Mouse (Mus musculus) left cerebral cortex, postnatal 14 days (tissue): ENCODE measurements around the gene Irgq. TPM values are rescaled to one million over a fixed set of nuclear protein-coding genes. Genes with fewer than 3 reads are reported as not detected.
"Not testable (repeated sequence)": the region's sequence is repeated elsewhere in the genome, so short reads cannot be mapped to it uniquely, and the experiment has no call there.

Experiments used
- DNase-seq, 2 experiments: peaks; one replicate each; pipeline ENCODE4 v3.0.0; 2021 to 2022; ENCODE audit warnings: low spot score in 2 of 2, mixed read lengths in 1 of 2
- intact Hi-C: fragments of 180-260 bp; cut with DNase I; formaldehyde crosslinking; loops from one replicate; pipeline ENCODE4 v1.15.1; 2025
- total RNA-seq, 2 experiments: library from RNA; stranded (reverse); gene quantifications; 2 replicates each; pipeline ENCODE4 v1.2.3; 2021

Irgq gene
- total RNA-seq, 2 experiments from 2014 or later, result 97.0 to 97.6 TPM

- intact Hi-C loops, result no loop called here
- DNase-seq, result peak; percentile 82 to 88
These were observed 23.4 kb upstream of the Irgq start, which contains the start of gene Zfp428 for GRCm38 (mm10) chr7:24506838-24507725. Gene Zfp428 (plus strand): TSS chr7:24507006.

- intact Hi-C loops, result no loop called here
- no peak for DNase-seq
These were observed 22.8 kb upstream of the Irgq start for GRCm38 (mm10) chr7:24507726-24508114.

GRCm38 (mm10) chr7:24512355-24512754, 18.1 kb upstream of the Irgq start, which contains the start of gene AC161166.1:
Gene AC161166.1 (minus strand): TSS chr7:24512455.
- intact Hi-C loops, result no loop called here
- no peak for DNase-seq

- intact Hi-C loops, result not testable (repeated sequence)
- peak; percentile 61 to 89 for DNase-seq
These were observed 14.2 kb upstream of the Irgq start for GRCm38 (mm10) chr7:24516319-24516718.

- intact Hi-C loops, result no loop called here
- DNase-seq, result no peak
These were observed 13.4 kb upstream of the Irgq start for GRCm38 (mm10) chr7:24517077-24517476.

GRCm38 (mm10) chr7:24517654-24518053, 12.8 kb upstream of the Irgq start:
- intact Hi-C loops, result no loop called here
- peak; percentile 54 to 93 for DNase-seq

- no peak for DNase-seq
- intact Hi-C loops, result no loop called here
These were observed 11.4 kb upstream of the Irgq start for GRCm38 (mm10) chr7:24519130-24519529.

- intact Hi-C loops, DNase-seq: not testable (repeated sequence)
These were observed 10.4 kb upstream of the Irgq start for GRCm38 (mm10) chr7:24520054-24520453.

GRCm38 (mm10) chr7:24522805-24523204, 7.7 kb upstream of the Irgq start:
- intact Hi-C loops, result no loop called here
- DNase-seq, result no peak

GRCm38 (mm10) chr7:24523723-24524122, 6.8 kb upstream of the Irgq start:
- intact Hi-C loops, result no loop called here
- DNase-seq, result no peak

- intact Hi-C loops, result no loop called here
These were observed 5.5 kb upstream of the Irgq start for GRCm38 (mm10) chr7:24524978-24525377.

GRCm38 (mm10) chr7:24525686-24526420, 4.6 kb upstream of the Irgq start:
- intact Hi-C loops, result no loop called here
- DNase-seq, result no peak

More at GRCm38 (mm10) chr7:24524978-24525377, 5.5 kb upstream of the Irgq start:
- no peak for DNase-seq

GRCm38 (mm10) chr7:24528861-24529260, 1.6 kb upstream of the Irgq start:
- intact Hi-C loops, result no loop called here
- no peak for DNase-seq

- DNase-seq, result no peak
- intact Hi-C loops, result no loop called here
These were observed 909 bp upstream of the Irgq start for GRCm38 (mm10) chr7:24529580-24529979.

GRCm38 (mm10) chr7:24531211-24531971, 902 bp downstream of the Irgq start:
- intact Hi-C loops, result no loop called here
- DNase-seq, result peak; percentile 71 to 80

GRCm38 (mm10) chr7:24533031-24533571, 2.6 kb downstream of the Irgq start:
- intact Hi-C loops, result no loop called here
- DNase-seq, result no peak

GRCm38 (mm10) chr7:24533806-24534205, 3.3 kb downstream of the Irgq start:
- DNase-seq, result no peak
- intact Hi-C loops, result no loop called here

GRCm38 (mm10) chr7:24534301-24534700, 3.8 kb downstream of the Irgq start:
- intact Hi-C loops, result no loop called here
- DNase-seq, result peak in 1 of 2 experiments; percentile 25

- intact Hi-C loops, result no loop called here
These were observed 6.6 kb downstream of the Irgq start for GRCm38 (mm10) chr7:24537081-24537480.

More at GRCm38 (mm10) chr7:24537081-24537480, 6.6 kb downstream of the Irgq start:
- no peak for DNase-seq
